Mouse (Mus musculus) stomach, embryonic 15.5 days (tissue): ENCODE measurements around the gene Ccr7. TPM values are rescaled to one million over a fixed set of nuclear protein-coding genes. Genes with fewer than 3 reads are reported as not detected.

Experiments used
- ATAC-seq: fragments of 200-750 bp; cut with Nextera tagmentation; 2 replicates; pipeline ENCODE4 v1.8.0; 2017; ENCODE audit warnings: low read depth, moderate number of reproducible peaks, moderate TSS enrichment; ENCODE audit not compliant: insufficient read depth, low FRiP score
- H3K27ac ChIP-seq: fragments of 300-500 bp; sonication (generic); 2 replicates; pipeline ENCODE4 v1.5.1; 2015; ENCODE audit warnings: mild to moderate bottlenecking, inconsistent platforms
- H3K27me3 ChIP-seq: fragments of 300-500 bp; sonication (generic); replicated peaks from 2 replicates; pipeline ENCODE4 v1.6.1; 2015; ENCODE audit warnings: inconsistent platforms
- H3K36me3 ChIP-seq: fragments of 300-500 bp; sonication (generic); 2 replicates; pipeline ENCODE4 v1.6.1; 2015; ENCODE audit warnings: inconsistent platforms
- H3K4me1 ChIP-seq: fragments of 300-500 bp; sonication (generic); 2 replicates; pipeline ENCODE4 v1.6.1; 2015; ENCODE audit warnings: inconsistent platforms
- H3K4me2 ChIP-seq: fragments of 300-500 bp; sonication (generic); 2 replicates; pipeline ENCODE4 v1.6.1; 2015; ENCODE audit warnings: mild to moderate bottlenecking, inconsistent platforms
- H3K4me3 ChIP-seq: fragments of 300-500 bp; sonication (generic); replicated peaks from 2 replicates; pipeline ENCODE4 v1.5.1; 2015; ENCODE audit warnings: inconsistent platforms
- H3K9ac ChIP-seq: fragments of 300-500 bp; sonication (generic); 2 replicates; pipeline ENCODE4 v1.6.1; 2015; ENCODE audit warnings: inconsistent platforms
- H3K9me3 ChIP-seq: fragments of 300-500 bp; sonication (generic); 2 replicates; pipeline ENCODE4 v1.6.1; 2016; ENCODE audit warnings: inconsistent platforms
- WGBS: fragments of 180-500 bp; shearing (Covaris S2); methylation state at CpG from one replicate; pipeline ENCODE4 v1.1.7; 2015; 5-methylcytosine and 5-hydroxymethylcytosine counted together
- polyA plus RNA-seq: library from polyadenylated mRNA; unstranded; fragments of >200 nt; fragmentation: Nextera tagmentation; extraction: Ambion mirVana; gene quantifications from 2 replicates; pipeline ENCODE4 v1.2.1, GENCODE M21; 2015

The Ccr7 gene
- polyA plus RNA-seq, 1 experiment from 2014 or later: 0.27 TPM

DNA sequence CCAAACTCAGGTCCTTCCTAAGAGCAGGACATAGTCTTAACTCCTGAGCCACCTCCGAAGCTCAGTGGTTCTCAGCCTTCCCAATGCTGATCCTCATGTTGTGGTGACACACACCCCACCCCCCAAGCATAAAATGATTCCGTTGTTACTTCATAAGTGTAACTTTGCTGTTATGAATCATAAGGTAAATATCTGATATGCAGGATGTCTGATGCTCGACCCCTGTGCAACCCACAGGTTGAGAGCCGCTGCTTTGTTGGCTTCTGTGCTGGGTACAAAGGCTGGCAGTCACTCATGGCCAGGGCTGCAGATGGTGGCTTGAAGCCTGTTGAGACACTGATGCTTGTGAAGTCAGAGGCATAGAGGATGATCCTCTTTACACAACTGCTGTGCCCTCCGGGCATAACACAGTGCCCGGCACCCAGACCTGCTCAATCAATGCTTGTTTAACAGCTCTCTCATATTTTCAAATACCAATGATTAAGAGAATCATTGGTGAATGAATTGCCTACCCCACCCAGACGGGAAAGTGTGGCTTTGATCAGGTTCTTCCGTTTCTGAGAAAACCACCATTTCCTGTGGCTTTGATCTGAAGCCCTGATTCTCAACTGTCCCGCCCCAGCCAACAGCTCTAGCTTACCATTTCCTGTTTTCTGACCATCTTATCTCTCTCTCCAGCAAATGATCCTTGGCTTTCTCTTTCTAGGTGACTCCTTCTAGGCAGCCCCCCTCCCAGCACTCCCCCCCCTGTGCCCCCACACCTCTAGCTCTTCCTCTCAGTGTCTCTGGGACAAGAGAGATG is 50.1 kb downstream of the Ccr7 start:
- WGBS: 60% methylated on average over 9 of the region's 9 CpGs
- Histone ChIP-seq H3K27me3 (no peaks in the 10 kb centered on the region), H3K36me3 (no peaks in the 10 kb centered on the region), H3K4me2 (no peak overlapping the region), H3K27ac (0 out of 2 replicates have a peak overlapping the region, but pooled peaks have one; percentile 11), H3K9me3 (no peaks in the 10 kb centered on the region), H3K4me1 (peaks cover 14% of the 10 kb centered on the region), H3K4me3 (no peak overlapping the region), H3K9ac (no peak overlapping the region)
- no peak for ATAC-seq

DNA sequence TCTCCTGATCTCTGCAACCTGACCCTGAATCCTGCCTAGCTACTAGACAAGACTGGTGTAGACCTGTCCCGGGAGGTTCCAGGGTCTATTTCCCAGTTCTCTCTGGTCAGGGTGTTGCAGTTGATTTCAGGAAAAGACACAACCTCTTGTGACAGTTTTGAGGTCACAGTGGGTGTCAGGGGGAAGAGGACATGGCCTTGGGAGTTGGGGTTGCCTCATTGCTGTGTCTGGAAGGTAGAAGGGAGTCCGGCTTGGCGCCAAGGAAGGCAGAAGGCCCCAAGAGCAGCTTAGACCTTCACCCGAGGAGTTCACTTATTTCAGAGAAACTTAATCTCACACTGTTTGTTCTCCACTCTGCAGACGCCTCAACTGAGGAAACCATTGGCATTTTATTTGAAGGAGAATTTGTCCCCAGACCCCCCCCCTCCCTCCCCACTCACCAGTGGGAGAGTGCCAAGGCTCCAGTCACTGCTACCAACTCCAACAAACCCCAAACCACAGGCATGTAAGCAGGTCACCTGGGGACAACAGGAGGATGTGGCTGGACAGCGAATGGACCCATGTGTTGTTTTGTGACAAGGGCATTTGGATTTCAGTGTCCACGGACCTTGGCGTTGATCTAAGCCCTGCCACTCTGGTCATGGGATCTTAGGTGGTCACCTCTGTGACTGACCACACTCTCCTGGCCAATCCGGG is 52.2 kb downstream of the Ccr7 start:
- no peaks in the 10 kb centered on the region for H3K36me3 ChIP-seq
- H3K4me2 ChIP-seq: no peak overlapping the region
- H3K9ac ChIP-seq: no peak overlapping the region
- H3K27me3 ChIP-seq: no peaks in the 10 kb centered on the region
- H3K9me3 ChIP-seq: no peaks in the 10 kb centered on the region
- WGBS: 81% methylated on average over 9 of the region's 9 CpGs
- no peak for ATAC-seq
- no peak overlapping the region for H3K4me3 ChIP-seq
- peaks cover 14% of the 10 kb centered on the region for H3K4me1 ChIP-seq
- H3K27ac ChIP-seq: no peak overlapping the region

DNA sequence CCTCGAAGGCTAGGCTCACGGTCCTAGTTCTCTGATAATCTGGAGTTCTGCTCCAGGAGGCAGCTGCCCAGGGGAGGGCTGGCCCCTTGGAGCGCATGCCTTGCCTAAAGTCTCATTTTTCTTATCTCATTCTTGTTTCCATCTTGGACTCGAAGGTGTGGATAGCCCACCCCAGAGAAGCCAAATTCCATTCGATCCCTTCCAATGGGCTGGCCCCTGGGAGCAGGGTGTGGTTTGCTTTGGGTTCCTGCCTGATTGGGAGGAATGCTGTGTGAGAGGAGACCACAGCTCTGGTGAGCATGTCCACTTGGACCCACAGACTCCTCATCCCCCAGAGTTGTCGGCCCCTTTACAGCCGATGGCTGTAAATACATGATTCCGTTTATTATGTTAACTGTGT is 53.2 kb downstream of the Ccr7 start:
- Histone ChIP-seq H3K36me3 (no peaks in the 10 kb centered on the region), H3K9me3 (no peaks in the 10 kb centered on the region), H3K27ac (no peak overlapping the region), H3K4me1 (peaks cover 8% of the 10 kb centered on the region), H3K27me3 (no peaks in the 10 kb centered on the region), H3K4me3 (no peak overlapping the region), H3K9ac (no peak overlapping the region), H3K4me2 (no peak overlapping the region)
- no peak for ATAC-seq
- 63% methylated on average over 8 of the region's 8 CpGs for WGBS

DNA sequence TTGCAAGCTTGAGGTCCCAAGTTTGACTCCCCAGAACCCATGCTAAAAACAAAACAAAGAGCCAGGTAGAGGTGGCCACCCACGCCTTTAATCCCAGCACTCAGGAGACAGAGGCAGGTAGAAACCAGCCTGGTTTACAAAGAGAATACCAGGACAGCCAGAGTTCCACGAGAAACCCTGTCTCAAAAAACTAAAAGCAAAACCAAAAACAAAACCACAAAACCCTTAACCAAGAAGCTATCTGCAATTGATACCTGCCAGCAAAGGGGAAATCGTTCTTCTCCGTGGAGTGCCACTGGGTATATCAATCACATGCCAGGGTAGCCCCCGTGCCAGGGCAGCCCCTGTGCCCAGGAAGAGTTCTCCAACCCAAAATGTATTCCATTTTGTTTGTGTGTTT is 54.7 kb downstream of the Ccr7 start:
- no peaks in the 10 kb centered on the region for H3K36me3 ChIP-seq
- peaks cover 3% of the 10 kb centered on the region; the same call in 1 of the 2 replicates for H3K4me1 ChIP-seq
- no peaks in the 10 kb centered on the region for H3K27me3 ChIP-seq
- no peak overlapping the region for H3K4me2 ChIP-seq
- H3K27ac ChIP-seq: no peak overlapping the region
- H3K9ac ChIP-seq: no peak overlapping the region
- no peak for ATAC-seq
- 73% methylated on average over 5 of the region's 5 CpGs for WGBS
- no peaks in the 10 kb centered on the region for H3K9me3 ChIP-seq
- no peak overlapping the region for H3K4me3 ChIP-seq

DNA sequence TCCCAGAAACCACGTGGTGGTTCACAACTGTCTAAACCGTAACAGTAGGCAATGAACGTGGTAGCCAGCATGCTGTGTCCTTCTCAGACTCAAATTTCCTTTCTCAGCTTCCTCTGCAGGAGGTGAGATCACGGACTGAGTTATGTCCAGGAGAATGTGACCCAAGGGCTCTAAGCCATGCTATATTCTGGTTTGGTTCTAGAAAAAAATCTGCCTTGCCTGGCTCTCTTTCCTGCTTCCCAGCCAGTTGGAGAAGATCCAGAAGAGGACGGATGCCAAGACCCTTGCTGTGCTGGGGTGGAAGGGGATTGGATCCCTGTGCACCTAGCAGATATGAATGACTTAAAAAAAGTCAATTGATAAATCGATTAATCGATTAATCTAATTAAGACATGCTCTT is 55.4 kb downstream of the Ccr7 start:
- H3K4me3 ChIP-seq: no peak overlapping the region
- H3K4me2 ChIP-seq: no peak overlapping the region
- WGBS: 75% methylated on average over 7 of the region's 7 CpGs
- H3K4me1 ChIP-seq: peaks cover 3% of the 10 kb centered on the region; the same call in 1 of the 2 replicates
- no peaks in the 10 kb centered on the region for H3K36me3 ChIP-seq
- ATAC-seq: no peak
- no peak overlapping the region for H3K27ac ChIP-seq
- H3K9ac ChIP-seq: no peak overlapping the region
- H3K27me3 ChIP-seq: no peaks in the 10 kb centered on the region
- no peaks in the 10 kb centered on the region for H3K9me3 ChIP-seq

DNA sequence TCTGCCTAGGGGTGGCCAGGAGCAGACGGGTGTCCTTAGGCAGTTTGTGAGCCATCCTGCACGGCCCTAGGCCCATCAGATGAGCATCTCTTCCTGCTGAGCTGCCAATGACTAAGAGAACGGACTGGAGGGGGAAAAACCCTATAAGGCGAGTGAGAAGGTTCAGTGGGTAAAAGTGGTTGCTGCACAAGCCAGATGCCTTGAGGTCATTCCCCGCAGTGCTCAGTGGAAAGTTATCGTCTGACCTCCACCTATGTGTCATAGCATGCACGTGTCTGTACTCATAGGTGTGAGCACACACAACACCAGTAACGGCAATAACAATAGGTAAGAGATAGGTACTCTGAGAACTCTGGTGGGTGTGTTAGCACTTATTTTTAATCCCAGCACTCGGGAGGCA is 56.0 kb downstream of the Ccr7 start:
- 88% methylated on average over 9 of the region's 9 CpGs for WGBS
- no peak overlapping the region for H3K9ac ChIP-seq

DNA sequence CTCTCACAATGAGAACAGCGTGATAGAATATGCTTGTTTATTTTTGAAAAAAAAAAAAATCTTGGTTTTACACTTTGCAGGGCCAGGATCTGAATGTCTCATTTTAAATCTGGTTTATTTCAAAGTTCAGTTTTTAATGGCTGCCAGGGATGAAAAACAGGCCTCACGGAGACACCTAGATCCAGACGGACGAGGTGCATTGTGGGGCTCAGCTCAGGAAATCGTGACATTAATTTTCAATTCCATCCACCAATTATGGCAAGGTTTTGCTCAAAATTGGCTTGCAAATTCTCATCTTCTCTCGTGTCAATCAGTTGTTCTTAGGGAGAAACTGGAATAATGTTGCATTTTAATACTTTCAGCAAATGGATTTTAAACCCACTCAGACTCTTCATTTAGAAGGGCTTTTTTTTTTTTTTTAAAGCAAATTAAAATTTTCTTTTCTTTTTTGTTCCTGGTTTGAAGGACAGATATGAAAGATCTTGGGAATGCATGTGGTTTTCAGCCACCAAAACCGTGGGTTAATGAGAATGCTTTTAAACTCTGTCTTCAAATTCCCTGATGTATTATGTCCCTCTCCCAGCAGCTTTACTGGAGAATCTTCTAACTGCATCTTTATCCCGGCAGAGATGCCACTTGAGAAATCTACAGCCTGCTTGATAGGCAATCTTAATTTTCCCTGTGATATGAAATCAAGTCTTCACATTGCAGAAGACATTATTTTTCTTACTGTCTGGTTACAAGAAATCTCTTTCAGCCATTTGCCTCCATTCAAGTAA is 57.7 kb downstream of the Ccr7 start:
- no peak for ATAC-seq
- H3K9ac ChIP-seq: no peak overlapping the region
- no peak overlapping the region for H3K27ac ChIP-seq
- H3K9me3 ChIP-seq: no peaks in the 10 kb centered on the region
- peaks cover 3% of the 10 kb centered on the region; the same call in 1 of the 2 replicates for H3K4me1 ChIP-seq
- no peaks in the 10 kb centered on the region for H3K36me3 ChIP-seq
- no peak overlapping the region for H3K4me3 ChIP-seq
- no peaks in the 10 kb centered on the region for H3K27me3 ChIP-seq
- H3K4me2 ChIP-seq: no peak overlapping the region
- 59% methylated on average over 8 of the region's 8 CpGs for WGBS

More for the DNA sequence above, 56.0 kb downstream of the Ccr7 start:
- H3K4me2 ChIP-seq: no peak overlapping the region
- H3K9me3 ChIP-seq: no peaks in the 10 kb centered on the region
- no peaks in the 10 kb centered on the region for H3K36me3 ChIP-seq
- H3K4me3 ChIP-seq: no peak overlapping the region
- H3K4me1 ChIP-seq: peaks cover 3% of the 10 kb centered on the region; the same call in 1 of the 2 replicates
- H3K27ac ChIP-seq: no peak overlapping the region
- no peaks in the 10 kb centered on the region for H3K27me3 ChIP-seq
- ATAC-seq: no peak

DNA sequence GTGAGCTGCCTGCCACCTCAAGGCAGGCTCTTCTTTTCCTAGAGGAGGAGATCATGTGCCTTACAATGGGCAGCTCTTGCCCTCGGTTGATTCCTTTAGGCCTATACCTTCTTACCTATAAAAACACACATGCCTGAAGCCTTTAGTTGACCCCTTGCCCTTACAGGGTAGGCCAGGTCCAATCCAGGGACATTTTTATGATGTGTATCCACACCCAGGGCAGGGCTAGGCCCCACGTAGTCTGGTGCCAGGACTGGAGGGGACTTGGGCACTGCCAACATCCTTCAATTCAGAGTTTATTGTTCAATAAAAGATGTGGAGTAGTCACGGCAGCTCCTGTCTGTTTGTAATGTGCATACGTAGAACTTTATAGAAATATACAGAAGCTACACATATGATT is 58.5 kb downstream of the Ccr7 start:
- no peak overlapping the region for H3K9ac ChIP-seq
- H3K27ac ChIP-seq: no peak overlapping the region
- no peaks in the 10 kb centered on the region for H3K27me3 ChIP-seq
- no peak overlapping the region for H3K4me2 ChIP-seq
- H3K4me1 ChIP-seq: peaks cover 3% of the 10 kb centered on the region; the same call in 1 of the 2 replicates
- no peaks in the 10 kb centered on the region for H3K36me3 ChIP-seq
- no peak overlapping the region for H3K4me3 ChIP-seq
- no peak for ATAC-seq
- 74% methylated on average over 4 of the region's 4 CpGs for WGBS
- H3K9me3 ChIP-seq: no peaks in the 10 kb centered on the region

DNA sequence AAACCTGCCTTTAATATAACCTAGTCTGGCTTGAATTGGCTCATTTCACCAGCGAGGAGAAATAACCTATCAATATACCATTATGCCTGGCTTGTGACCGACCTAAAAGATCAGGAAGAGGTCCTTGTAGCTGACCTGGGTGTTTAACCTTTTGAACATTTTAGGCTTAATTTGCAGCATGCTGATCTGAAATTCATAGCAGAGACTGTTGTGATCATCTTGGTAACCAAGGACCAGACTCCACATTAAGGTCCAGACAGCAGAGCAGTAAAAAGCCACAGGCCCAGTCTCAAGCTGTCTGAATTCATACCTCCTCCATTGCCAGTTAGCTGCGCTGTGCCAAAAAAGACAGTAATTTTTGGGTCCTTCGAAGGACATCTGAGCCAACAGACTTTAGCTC is 59.1 kb downstream of the Ccr7 start:
- Histone ChIP-seq H3K27me3 (no peaks in the 10 kb centered on the region), H3K4me3 (no peak overlapping the region), H3K9ac (no peak overlapping the region), H3K36me3 (no peaks in the 10 kb centered on the region), H3K27ac (no peak overlapping the region), H3K9me3 (no peaks in the 10 kb centered on the region), H3K4me2 (no peak overlapping the region), H3K4me1 (peaks cover 3% of the 10 kb centered on the region; the same call in 1 of the 2 replicates)
- WGBS: 83% methylated on average over 4 of the region's 4 CpGs
- no peak for ATAC-seq

DNA sequence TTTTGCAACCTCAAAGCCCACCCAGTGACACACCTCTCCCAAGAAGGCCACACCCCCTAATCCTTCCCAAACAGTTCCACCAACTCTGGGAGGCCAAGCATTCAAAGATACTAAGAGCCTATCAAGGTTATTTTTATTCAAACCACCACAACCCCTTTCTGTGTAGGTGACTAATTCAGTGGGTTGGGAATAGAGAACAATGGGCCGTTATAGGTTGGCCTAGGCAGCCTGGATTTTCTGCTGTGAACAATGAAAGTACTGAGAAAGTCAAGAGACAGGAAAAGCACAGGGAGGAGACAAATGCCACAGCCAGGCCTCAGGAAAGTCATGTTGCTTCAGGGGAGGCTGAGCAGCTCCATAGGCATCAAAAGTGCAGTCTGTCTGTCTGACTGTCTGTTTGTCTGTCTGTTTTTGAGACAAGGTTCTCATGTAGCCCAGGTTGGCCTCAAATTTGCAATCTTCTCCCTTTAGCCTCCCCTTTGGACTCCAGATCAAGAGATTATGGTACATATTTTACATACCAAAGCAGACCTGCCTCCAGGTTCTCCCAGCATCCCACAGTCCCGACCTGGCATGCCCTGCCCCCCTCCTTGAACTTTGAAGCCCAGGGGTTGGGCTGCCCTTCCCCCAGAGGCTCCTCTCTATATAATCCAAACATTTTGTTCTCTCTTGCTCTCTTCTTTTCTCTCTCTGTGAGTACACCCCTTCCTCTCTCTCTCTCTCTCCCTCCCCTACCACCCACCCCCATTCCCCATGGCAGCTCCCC is 59.8 kb downstream of the Ccr7 start:
- Histone ChIP-seq H3K27ac (no peak overlapping the region), H3K9me3 (no peaks in the 10 kb centered on the region), H3K36me3 (no peaks in the 10 kb centered on the region), H3K27me3 (no peaks in the 10 kb centered on the region), H3K4me1 (peaks cover 3% of the 10 kb centered on the region; the same call in 1 of the 2 replicates), H3K9ac (no peak overlapping the region), H3K4me2 (no peak overlapping the region), H3K4me3 (no peak overlapping the region)
- WGBS: 47% methylated on average over 2 of the region's 2 CpGs
- ATAC-seq: no peak
